Mouse (Mus musculus) common myeloid progenitor, adult 5-6 weeks (primary cell): ENCODE measurements around the gene Nsl1. TPM values are rescaled to one million over a fixed set of nuclear protein-coding genes. Genes with fewer than 3 reads are reported as not detected.

Source experiments
- ATAC-seq: replicated peaks from 2 replicates; pipeline ENCODE4 v1.8.0; 2016; ENCODE audit warnings: low read depth, mild to moderate bottlenecking, moderate TSS enrichment, inconsistent platforms; ENCODE audit not compliant: poor library complexity, severe bottlenecking
- total RNA-seq: library from RNA; stranded (forward); fragments of 200-1000, 187-1606 nt; gene quantifications from 2 replicates; pipeline ENCODE4 v1.2.3, GENCODE M21; 2017

Gene Nsl1
- total RNA-seq, 1 experiment from 2014 or later, result 13.3 TPM

GRCm38 (mm10) chr1:191086960-191087359 is 24.1 kb downstream of the Nsl1 start:
- ATAC-seq, result no peak

GRCm38 (mm10) chr1:191087955-191088354 is 25.1 kb downstream of the Nsl1 start:
- no peak for ATAC-seq

GRCm38 (mm10) chr1:191089355-191089754 is 26.5 kb downstream of the Nsl1 start:
- ATAC-seq, result no peak

GRCm38 (mm10) chr1:191092050-191092449 is 29.2 kb downstream of the Nsl1 start:
- ATAC-seq, result no peak

- no peak for ATAC-seq
These were observed 30.8 kb downstream of the Nsl1 start for GRCm38 (mm10) chr1:191093578-191093977.

GRCm38 (mm10) chr1:191095019-191095418 is 32.2 kb downstream of the Nsl1 start:
- no peak for ATAC-seq

GRCm38 (mm10) chr1:191096871-191097681 is 34.3 kb downstream of the Nsl1 start:
- ATAC-seq, result peak; percentile 53

GRCm38 (mm10) chr1:191097802-191098747 is 35.3 kb downstream of the Nsl1 start, which contains the start of gene Batf3:
Gene Batf3, plus strand, starts transcription at chr1:191097847.
- peak; percentile 46 for ATAC-seq

- no peak for ATAC-seq
These were observed 36.3 kb downstream of the Nsl1 start for GRCm38 (mm10) chr1:191099114-191099513.

GRCm38 (mm10) chr1:191099772-191100291 is 37.0 kb downstream of the Nsl1 start:
- ATAC-seq, result no peak

GRCm38 (mm10) chr1:191102730-191103370 is 40.0 kb downstream of the Nsl1 start:
- no peak for ATAC-seq

- ATAC-seq, result no peak
These were observed 42.4 kb downstream of the Nsl1 start for GRCm38 (mm10) chr1:191105246-191105645.

- ATAC-seq, result no peak
These were observed 44.5 kb downstream of the Nsl1 start for GRCm38 (mm10) chr1:191107306-191107705.

GRCm38 (mm10) chr1:191109907-191110306 is 47.1 kb downstream of the Nsl1 start:
- ATAC-seq, result no peak

- peak; percentile 59 for ATAC-seq
These were observed 48.3 kb downstream of the Nsl1 start for GRCm38 (mm10) chr1:191111146-191111545.

- ATAC-seq, result peak; percentile 61
These were observed 52.1 kb downstream of the Nsl1 start for GRCm38 (mm10) chr1:191114868-191115267.

GRCm38 (mm10) chr1:191115514-191116238 is 52.9 kb downstream of the Nsl1 start:
- ATAC-seq, result no peak

- ATAC-seq, result peak; percentile 28
These were observed 59.9 kb downstream of the Nsl1 start for GRCm38 (mm10) chr1:191122744-191123143.

GRCm38 (mm10) chr1:191123696-191124095 is 60.9 kb downstream of the Nsl1 start:
- ATAC-seq, result no peak
